Mouse (Mus musculus): ENCODE results near the gene Gart.
A peak's percentile ranks its signal among the peaks of the same experiment; 100 is the strongest.

Gart gene

DNA sequence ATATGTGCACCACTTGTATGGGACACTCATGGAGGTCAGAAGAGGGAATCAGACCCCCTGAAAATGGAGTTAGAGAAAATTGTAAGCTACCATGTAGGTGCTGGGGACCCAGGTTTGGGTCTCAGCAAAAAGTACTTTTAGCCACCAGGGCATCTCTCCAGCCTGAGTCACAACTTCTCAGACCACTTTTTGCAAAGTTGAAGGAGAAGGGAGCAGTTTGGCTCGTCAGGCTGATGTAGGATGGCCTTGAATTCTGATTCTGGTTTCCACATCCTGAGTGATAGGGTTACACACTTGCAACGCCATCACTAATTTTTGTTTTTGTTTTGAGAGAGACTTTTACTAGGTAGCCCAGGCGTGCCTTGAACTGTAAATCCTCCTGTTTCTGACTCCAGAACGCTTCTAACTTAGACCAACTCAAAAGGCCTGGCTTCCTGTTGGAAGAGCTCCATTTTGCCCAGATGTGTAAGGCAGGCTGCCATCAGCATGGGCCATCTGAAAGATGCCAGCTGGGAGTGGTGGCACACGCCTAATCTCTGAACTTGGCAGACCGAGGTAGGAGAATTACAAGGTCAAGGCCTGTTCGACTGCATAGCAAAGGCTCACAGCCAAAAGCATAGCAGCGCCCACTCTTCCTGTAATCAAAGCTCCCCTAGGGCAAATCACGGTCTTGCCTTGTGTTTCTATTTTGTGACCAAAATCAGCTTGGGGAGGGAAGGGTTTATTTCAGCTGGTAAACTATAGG, 37.1 kb downstream of the Gart start:
- DNase-seq (ENCODE audit: low read depth): no peak

DNA sequence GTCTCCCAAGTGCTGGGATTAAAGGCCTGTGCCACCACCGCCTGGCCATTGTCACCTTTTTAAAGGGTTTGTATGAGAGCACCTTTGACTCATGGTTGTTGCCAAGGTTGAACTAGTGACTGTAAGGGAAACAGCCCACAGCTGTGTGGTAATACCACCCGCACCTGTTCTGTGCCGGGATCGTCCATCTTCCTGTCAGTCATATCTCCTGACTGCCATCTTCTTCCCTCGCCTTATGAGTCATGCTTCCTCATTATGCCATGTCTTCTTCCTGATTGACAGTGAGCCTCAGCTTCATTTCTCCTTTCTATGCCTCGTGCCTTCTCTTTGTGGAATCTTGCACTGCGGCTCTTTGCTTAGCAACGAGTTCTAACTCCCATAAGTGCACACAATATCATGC, 39.8 kb downstream of the Gart start:
- DNase-seq (ENCODE audit: low read depth): peak; percentile 36

DNA sequence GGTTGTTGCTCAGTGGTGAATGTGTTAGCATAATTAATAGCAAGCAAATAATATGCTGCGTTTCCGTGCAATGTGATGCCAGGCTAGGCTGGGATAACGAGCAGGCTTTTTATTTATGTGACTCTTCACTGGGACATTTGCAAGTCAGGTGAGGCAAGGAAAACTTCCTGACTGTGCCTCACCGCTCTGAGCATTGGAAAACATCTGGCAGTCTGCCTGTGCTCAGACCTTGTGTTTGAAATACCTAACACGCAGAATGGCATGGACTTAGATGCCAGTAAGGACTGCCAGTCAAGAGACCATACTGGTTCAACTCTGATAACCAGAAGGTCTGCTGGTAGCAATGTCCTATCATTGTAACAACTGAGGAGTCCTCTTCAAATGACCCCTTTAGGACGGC, 41.6 kb downstream of the Gart start:
- no peak for DNase-seq (ENCODE audit: low read depth)

DNA sequence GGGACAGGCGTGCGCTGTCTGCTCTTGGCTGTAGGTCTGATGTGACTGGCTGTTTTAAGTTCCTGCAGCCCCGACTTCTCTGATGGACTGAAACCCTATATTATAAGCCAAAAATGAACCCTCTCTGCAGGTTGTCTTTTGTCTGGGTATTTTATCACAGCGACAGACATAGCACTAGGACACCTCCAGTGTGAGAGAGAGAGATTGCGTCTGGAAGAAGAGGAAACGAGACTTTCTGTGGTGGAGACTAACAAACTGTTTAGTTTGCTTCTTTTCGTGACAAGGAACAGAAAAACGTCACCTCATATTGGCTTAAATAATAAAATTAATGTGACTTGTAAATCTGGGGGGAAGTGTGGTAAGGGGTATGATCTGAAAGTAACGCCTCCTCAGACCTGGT, 45.1 kb downstream of the Gart start:
- DNase-seq (ENCODE audit: low read depth): no peak

DNA sequence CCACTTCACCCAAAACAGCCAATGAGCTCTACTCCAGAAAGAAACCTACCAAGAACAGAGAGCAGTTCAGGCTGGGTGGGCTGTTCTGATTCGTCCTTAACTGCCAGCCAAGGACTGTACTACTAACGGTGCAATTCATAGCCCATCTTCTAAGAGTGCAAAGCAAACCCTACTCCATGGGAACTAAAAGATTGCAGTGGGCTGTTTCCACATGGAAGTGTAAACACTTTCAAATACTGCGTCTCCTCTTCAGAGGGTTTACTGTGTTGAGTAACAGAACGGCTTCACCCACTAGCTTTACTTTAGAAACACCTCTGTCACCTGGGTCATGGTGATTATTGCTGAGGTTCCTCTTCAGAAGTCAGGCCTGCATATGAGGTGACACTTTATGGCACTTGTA, 45.7 kb downstream of the Gart start:
- no peak for DNase-seq (ENCODE audit: low read depth)

DNA sequence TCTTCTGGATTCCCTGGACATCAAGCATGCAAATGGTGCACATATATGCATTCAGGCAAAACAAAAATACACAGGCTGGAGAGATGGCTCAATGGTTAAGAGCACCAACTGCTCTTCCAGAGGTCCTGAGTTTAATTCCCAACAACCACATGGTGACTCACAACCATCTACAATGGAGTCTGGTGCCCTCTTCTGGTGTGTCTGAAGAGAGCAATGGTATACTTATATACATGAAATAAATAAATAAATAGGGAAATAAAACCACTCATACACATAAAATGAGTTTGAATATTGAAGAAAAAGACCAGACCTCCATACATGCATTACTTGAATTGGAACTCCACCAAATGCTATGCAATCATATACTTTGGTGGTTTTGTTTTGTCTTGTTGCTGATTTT, 47.5 kb downstream of the Gart start:
- DNase-seq (ENCODE audit: low read depth): no peak

DNA sequence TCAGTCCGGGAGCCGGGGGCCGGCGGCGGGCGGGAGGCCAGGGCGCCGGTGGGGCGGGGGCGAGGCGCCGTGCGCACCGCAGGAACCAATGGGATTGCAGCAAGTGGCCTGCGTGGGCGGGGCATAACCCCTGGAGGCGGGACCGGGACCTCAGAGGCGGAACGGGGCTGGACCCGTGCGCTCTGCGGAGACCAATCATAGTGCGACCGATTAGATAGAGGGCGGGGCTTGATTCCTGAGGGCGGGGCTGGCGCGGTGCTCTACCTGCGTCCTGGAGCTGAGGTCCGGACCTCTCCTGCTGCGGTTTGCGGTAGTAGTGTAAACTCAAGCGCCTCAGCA, 49.1 kb downstream of the Gart start, which contains the start of gene Tmem50b:
Gene Tmem50b (minus strand): TSS at position 129 of the 339 bp plus-strand sequence.
- peak; percentile 96 for DNase-seq (ENCODE audit: low read depth)

DNA sequence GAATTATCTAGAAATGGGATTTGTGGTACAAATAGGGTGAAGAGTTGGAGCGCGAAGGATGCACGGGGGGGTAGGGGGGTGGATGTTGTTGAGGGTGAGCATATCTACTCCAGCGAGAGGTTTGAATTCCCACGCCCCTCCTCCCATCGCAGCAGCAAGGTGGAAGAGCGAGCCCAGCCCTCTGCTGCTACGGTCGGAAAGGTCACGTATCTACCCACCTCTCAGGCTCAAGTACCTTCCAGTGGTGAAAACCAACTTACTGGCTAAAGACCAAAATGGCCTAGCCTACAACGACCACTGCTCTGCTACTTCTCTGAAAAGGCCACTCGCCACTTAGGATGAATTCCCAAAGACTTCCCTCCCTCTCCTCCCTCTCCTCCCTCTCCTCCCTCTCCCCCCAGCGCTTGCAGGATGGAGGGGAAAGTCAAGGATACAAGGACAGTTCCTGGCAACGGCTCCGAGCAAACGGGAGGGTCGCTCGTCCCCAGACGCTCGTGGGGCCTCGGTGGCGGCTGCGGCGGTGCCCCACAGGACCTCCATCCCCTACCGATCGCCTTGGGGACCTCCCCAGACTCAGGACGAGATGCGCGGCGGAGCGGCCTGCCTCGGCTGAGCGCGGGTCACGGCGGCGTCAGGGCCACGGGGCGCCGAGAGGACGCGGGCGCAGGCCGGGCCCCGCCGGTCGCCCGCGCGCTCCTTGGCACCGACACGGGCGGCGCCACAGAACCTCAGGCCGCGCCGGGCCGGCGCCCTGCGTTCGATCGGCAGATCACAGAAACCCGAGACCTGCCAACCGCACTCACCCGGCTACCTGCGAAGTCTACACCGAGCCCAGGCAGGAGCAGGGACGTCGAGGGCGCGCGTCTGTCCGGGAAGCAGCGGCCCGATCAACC, 49.7 kb downstream of the Gart start:
- DNase-seq (ENCODE audit: low read depth): no peak

DNA sequence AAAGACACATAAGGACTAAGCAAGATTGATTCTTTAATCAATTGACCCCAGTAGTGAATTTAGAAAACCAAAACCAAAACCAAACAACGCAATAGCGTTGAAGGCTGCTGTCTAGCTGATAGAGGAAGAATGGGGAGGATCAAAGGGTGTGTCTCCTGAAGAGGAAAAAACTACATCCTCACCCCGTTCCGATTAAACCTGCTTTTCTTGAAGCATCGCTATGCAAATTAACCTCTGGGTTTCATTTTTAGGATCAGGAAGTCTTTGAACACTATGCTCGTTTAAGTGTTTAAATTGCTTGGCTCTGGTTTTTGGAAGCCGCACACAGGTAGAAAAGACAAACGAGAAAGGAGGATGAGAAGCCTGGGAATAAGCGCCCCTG, 50.4 kb downstream of the Gart start:
- DNase-seq (ENCODE audit: low read depth): no peak

DNA sequence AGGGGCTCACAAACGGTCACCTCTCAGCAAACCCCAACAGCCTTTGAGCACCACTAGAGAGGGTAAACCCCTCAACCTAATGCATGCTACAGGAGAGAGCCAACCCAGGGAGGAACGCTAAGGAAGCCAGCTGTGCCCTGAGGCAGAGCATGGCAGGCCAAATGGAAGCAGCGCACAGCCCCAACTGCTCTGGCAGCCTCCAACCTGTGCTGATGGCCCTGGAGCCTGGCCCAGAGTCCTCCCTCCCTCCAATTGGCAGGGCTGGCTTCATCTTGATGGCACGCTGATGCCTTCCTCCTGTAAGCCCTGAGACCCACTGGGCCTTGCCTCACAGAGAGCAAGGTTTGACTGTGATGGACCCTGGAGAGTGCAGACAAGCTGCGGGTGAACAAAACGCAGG, 51.7 kb downstream of the Gart start:
- no peak for DNase-seq (ENCODE audit: low read depth)

DNA sequence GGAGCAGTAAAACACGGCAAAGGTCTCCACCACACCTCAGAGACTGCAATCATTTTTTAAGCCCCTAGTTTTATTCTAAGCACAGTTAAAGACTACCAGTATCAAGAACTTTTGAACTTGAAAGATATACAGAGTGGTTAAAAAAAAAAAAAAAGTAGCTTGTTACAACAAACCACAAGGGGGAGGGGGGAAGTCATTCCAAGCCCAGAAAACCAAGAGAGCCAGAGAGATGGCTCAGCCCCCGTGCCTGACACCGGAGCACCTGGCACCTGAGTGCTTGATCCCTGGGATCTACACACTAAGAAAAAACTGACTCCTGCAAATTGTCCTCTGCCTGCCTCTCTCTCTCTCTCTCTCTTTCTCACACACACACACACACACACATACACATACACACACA, 53.5 kb downstream of the Gart start:
- DNase-seq (ENCODE audit: low read depth): no peak

DNA sequence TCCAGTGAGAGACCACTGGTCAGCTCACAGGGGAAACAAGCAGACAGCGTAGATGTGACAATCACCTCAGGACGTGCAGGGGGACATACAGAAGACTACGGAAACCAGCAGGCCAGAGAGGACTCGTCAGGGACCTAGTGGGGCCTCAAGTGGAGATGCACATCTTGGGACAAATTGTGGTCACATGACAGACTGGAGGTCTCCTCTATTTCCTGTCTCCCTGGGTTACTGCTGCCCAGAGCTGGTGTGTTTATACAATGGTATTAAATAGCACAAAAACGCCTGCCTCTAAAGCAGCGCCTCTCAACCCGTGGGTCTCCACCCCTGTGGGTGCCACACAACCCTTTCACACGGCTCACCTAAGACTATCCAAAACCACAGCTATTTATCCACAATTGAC, 54.6 kb downstream of the Gart start:
- DNase-seq (ENCODE audit: low read depth): no peak

DNA sequence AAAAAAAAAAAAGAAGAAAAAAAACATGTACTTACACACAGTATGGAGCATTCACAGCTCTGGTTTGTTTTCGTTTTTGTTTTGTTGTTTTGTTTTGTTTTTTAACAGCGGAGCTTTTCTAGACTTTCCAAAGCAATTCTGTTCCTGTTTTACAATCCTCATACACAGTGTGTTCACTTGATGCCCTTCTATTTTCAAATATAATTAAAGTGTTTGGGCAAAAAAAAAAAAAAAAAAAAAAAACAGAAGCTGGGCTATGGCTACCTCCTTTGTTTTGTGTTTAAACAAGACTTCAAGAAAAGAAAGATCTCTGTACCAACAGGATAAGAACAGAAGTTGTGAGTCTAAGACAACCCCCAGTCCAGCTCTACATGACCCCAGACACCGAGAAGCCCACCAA, 58.0 kb downstream of the Gart start:
- no peak for DNase-seq (ENCODE audit: low read depth)

DNA sequence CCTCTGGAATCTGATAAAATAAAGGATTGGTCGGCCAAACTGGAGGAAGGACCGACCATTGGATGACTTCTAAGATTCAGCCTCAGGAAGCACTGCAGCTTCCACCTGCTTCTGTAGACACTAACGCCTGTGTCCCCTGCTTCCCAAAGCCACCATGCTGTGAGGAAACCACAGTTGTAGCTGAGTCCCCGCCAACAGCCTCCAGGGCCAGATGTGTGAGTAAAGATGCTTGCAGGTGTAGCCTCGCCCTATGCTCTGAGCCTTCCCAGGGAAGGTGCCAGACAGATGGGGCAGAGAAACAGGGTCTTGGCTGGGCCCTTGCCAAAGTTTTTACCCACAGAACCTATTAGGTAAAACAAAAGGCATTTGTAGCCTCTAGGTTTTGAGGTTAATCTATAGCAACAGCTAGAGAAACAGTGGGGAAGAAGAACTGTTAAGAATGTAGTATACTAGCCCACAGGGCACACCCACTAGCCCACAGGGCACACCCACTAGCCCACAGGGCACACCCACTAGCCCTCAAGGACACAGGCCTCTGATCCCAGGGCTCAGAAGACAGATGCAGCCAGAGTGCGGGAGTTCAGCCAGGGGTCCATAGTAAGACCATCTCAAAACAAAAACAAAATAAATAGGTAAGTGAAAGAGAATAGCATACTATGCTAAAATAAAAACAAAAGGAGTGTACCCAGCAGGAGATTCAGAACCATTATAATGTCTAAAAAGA, 58.9 kb downstream of the Gart start:
- DNase-seq (ENCODE audit: low read depth): no peak

DNA sequence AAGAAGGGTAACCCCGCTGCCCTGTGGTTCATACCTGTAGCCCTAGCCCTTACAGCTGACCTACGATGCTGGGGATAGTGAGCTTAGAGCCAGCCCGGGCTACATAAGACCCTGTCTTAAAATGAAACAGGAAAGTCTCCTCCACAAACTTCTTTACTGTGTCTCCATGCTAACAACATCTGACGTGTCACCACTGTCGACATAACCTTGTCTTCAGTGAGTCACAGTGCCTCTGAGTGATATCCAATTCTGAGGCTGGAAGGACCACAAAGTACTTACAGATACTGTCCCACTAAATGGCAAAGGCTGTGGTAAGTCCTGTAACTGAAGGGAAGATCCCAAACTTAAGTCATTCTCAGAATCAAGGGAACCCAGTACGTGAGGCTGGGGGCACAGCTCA, 60.5 kb downstream of the Gart start:
- no peak for DNase-seq (ENCODE audit: low read depth)

DNA sequence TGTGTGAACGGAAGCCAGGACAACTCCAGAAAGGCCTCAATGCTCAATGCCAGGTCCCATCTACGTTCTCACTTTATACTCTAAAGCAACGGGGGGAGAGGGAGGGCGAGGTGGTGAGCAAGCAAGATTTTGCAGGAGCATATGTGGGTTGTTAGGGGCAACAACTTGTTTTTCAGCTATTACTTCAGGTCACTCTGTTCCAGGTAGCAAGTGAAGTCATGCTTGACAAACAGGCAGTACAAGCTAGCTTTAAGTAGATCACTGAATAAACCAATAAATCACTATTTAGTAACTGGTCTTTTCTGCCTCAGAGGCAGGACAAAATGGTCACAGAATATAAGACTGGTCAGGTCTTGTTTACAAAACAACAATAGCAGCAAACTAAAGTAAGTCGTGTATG, 61.1 kb downstream of the Gart start:
- no peak for DNase-seq (ENCODE audit: low read depth)

DNA sequence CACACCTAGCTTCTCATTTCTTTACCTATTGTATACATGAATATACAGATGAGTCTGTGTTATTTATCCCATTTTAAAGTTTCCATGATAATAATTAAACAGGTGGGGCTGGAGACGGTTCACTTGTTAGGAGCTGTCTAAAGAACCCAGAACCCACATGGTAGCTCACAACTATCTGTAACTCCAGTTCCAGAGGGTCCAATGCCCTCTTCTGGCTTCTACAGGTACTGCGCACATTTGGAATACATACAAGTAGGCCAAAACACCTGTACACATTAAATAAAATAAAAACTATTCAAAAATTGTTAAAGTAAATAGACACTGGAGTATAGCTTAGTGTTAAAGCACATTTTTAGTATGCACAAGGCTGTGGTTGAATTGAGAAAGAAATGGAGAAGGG, 64.4 kb downstream of the Gart start:
- DNase-seq (ENCODE audit: low read depth): peak; percentile 56

DNA sequence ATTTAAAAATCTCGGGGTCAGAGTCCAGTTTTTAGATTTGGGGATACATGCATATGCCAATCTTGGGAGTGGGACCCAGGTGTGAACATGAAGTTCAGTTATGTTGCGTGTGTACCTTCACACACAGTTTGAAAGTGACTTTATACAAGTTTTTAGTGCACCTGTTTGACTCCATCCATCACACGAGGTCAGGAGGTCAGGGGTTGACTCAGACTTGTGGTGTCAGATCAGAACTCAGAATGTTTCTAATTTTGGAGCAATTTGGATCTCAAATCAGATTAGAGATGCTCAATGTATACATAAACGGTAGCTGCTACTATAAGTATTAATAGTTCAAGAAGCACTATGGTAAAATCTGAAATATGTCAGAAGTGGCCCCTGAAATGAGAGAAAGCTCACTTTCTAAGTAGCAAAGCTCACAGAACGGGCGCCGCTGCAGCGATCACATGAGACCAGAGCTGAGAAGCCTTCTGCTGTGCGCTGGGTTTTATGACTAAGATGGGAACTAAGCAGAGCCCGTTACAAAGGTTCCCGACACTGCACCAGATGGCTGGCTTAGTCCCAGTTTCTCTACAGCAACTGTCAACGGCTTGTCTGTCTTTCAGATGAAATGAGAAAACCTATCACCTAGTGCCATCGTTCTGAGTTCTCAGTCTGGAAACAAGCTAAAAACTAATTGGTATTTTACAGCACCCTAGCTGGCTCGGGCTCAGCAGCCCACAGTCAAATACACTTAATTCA, 67.6 kb downstream of the Gart start:
- no peak for DNase-seq (ENCODE audit: low read depth)

DNA sequence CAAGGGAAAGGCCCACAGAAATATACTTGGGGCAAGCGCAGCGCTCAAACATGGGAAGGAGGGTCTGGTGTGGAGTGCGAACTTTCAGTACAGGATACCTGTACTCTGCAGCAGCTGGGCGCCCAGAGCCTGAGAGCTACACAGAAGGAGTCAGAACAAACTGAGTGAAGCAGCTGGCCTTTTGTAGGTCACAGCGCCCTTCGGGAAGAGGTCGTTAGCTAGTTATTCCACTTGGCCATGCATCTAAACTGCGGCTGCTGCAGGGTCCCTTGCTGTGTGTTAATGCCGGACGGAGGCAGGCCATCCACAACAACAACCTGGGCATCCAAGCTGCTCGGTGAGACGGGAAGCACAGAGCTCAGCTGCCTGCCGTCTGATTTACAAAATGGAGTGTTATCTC, 71.6 kb downstream of the Gart start:
- no peak for DNase-seq (ENCODE audit: low read depth)

Measured in c-Kit-positive CD71-negative TER-119-negative erythroid progenitor cells, embryonic 14.5 days (primary cell).